Mouse (Mus musculus) left cerebral cortex, adult 9 months (tissue): ENCODE measurements around the gene Mgat4b.

ENCODE experiments used
- DNase-seq, 2 experiments: peaks; one replicate each; pipeline ENCODE4 v3.0.0; 2022; ENCODE audit warnings: low spot score in 2 of 2

Mgat4b gene

DNA sequence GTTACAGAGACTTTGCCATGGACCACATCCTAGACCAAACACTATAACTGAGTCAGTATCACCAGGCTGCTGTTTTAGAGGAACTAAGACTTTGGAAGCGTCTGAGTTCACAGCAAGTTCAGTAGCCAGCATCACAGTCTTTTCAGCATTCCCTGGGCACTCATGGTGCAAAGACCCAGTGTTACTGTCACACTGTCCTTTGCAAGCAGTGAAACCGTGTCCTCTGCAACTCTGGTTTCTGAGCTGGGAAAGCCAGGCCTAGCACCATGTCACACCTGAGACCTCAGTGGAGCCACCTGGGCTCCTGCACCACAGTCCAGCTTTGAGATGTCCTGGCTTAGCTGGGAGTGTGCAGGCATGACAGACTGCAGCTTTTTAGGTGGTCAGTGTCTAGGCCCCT lies 11.8 kb upstream of the Mgat4b start:
- no peak for DNase-seq

GRCm38 (mm10) chr11:50200613-50201012 lies 10.1 kb upstream of the Mgat4b start:
- DNase-seq: no peak

DNA sequence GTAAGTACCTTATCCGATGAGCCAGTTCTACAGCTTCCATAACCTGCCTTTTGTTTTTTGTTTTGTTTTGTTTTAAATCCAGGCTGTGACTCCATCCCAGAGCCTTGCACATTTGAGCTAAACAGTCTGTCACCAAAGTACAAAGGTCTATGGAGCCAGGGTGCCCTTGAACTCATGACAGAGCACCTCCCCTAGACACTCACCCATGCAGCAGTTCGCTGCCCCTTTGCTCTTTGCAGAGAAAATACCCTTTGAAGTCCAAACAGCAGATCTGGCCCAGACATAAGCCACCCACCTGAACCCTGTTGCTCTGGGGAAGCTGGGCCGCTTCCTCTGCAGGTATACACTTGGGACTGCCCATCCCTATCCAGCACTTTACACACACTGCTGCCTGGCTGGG lies 9.1 kb upstream of the Mgat4b start:
- DNase-seq: no peak

- no peak for DNase-seq
Measured at GRCm38 (mm10) chr11:50203302-50203827, 7.3 kb upstream of the Mgat4b start.

GRCm38 (mm10) chr11:50205434-50205833 lies 5.3 kb upstream of the Mgat4b start:
- DNase-seq: no peak

DNA sequence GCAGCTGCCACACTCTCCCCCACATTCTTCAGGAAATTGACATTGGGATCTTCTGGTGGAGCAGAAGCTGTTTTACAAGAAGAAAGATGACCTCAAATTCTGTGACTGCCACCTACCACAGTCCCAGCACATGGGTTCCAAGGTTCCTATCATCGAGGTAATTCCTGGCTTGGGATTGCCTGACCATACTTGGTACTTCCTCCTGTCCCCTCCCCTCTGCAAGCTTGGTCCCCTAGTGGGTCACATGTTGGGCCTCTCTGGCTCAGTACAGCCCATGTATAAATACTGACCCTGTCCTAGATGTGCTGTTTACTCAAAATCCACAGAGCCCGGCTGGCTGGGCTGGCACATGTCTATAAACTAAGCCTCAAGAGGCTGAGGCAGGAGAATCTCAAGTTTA lies 4.7 kb upstream of the Mgat4b start:
- DNase-seq: no peak

GRCm38 (mm10) chr11:50207344-50207743 lies 3.3 kb upstream of the Mgat4b start:
- DNase-seq: no peak

DNA sequence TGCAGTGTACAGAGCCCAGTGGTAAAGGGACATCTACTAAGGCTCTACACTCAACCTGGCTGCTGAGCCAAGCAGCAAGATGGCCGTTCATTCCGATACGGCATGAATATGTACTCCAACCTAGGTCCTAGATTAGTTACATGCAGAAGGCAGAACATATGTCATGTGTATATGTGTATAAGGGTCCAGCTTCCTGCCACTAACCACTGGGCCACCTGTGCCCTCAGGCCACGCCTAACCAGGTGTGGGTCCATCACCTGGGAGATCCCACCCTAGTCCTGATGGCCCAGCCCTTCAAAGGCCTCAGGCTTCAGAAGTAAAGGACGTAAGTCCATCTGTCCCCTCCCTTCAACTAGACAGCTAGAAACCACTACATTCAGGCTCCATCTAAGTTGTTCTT lies 2.7 kb upstream of the Mgat4b start:
- no peak for DNase-seq

- DNase-seq: peak; percentile 76 to 88
Measured at GRCm38 (mm10) chr11:50210101-50210504, 587 bp upstream of the Mgat4b start.

DNA sequence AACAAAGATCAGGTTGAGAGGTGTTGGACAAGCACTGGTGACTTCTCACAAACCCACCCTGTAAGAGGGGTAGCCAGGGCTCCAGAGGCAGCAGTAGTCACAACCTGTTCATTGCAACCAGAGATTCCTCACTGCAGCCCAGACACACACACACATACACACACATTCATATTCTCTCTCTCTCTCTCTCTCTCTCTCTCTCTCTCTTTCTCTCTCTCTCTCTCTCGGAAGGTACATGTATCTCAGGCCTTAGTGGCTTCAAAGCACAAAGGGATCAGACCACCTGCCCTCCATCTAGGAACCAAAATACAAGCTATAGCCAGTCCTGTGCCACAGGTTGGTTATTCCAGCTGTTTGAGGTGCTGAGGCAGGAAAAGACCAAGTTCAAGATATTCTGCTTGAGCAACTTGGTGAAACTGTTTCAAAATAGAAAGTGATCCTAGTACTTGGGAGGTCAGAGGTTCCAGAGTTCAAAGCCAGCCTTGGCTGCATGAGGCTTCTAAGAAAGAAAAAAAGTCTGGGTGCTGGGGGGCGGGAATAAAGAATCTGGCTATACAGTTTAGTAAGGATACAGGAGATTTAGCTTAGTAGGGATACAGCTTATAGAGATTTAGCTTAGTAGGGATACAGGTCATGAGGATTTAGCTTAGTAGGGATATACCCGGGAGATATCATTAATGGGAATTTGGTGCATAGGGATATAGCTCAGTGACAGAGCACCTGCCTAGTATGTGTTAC lies 801 bp downstream of the Mgat4b start:
- DNase-seq: no peak

- DNase-seq: no peak
Measured at GRCm38 (mm10) chr11:50212060-50212739, 1.5 kb downstream of the Mgat4b start.

- DNase-seq: peak in 1 of 2 experiments; percentile 73
Measured at GRCm38 (mm10) chr11:50212848-50213758, 2.4 kb downstream of the Mgat4b start.

- no peak for DNase-seq
Measured at GRCm38 (mm10) chr11:50214631-50215030, 3.9 kb downstream of the Mgat4b start.

- DNase-seq: no peak
Measured at GRCm38 (mm10) chr11:50215633-50216032, 4.9 kb downstream of the Mgat4b start.

GRCm38 (mm10) chr11:50216724-50217366 lies 6.2 kb downstream of the Mgat4b start:
- DNase-seq: no peak

DNA sequence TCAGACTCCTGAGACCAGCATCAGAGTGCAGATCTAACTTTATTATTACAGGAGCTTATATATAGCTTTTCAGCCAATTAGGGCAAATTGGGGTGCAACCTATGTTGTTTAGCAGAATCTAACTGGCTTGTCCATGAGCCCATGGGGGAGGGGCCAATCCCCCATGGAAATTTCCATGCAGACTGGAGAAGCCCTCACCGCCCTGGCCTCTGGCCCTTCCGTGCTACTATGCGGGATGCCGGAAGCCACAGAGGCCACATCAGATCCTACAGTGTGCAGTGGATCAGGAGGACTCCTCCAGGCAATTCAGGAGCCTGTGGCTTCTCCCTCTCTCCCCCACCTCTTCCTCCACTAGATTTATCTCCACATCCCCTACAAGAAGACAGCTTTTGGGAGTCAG lies 7.1 kb downstream of the Mgat4b start:
- no peak for DNase-seq

DNA sequence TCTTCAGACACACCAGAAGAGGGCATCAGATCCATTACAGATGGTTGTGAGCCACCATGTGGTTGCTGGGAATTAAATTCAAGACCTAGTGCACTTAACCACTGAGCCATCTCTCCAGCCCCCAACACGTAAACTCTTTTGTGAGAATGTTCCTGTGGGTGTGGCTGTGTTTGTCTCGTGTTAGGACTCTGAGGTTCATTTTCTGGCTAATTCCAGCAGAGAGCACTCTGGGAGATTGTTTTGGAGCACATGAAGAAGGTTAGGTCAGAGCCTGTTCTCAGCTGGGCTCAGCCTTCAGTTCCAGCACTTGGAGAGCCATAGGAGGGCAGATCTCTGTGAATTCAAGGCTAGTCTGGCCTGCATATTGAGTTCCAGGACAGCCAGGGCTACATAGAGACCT lies 9.1 kb downstream of the Mgat4b start:
- no peak for DNase-seq

- DNase-seq: no peak
Measured at GRCm38 (mm10) chr11:50222559-50223276, 12.0 kb downstream of the Mgat4b start.

- DNase-seq: no peak
Measured at GRCm38 (mm10) chr11:50223783-50224662, 13.3 kb downstream of the Mgat4b start.
